Mouse (Mus musculus) heart, embryonic 11.5 days (tissue): ENCODE measurements around the gene Onecut3. TPM values are rescaled to one million over a fixed set of nuclear protein-coding genes. Genes with fewer than 3 reads are reported as not detected.

Experiments used
- ATAC-seq: fragments of 200-750 bp; cut with Nextera tagmentation; replicated peaks from 2 replicates; pipeline ENCODE4 v1.8.0; 2017; ENCODE audit warnings: moderate library complexity; ENCODE audit not compliant: insufficient number of reproducible peaks, low FRiP score, low TSS enrichment
- H3K27ac ChIP-seq: fragments of 300-500 bp; sonication (generic); 2 replicates; pipeline ENCODE4 v1.5.1; 2014; ENCODE audit warnings: mild to moderate bottlenecking, low read depth, low read length
- H3K27me3 ChIP-seq: fragments of 300-500 bp; sonication (generic); 2 replicates; pipeline ENCODE4 v1.6.1; 2014; ENCODE audit warnings: mild to moderate bottlenecking, low read length, mixed read lengths; ENCODE audit not compliant: control insufficient read depth, insufficient read depth
- H3K36me3 ChIP-seq: fragments of 300-500 bp; sonication (generic); 2 replicates; pipeline ENCODE4 v1.6.1; 2014; ENCODE audit warnings: mild to moderate bottlenecking, low read length, moderate library complexity, mixed read lengths; ENCODE audit not compliant: control insufficient read depth, insufficient read depth
- H3K4me1 ChIP-seq: fragments of 300-500 bp; sonication (generic); 2 replicates; pipeline ENCODE4 v1.6.1; 2014; ENCODE audit warnings: low read length; ENCODE audit not compliant: control insufficient read depth, insufficient read depth
- H3K4me2 ChIP-seq: fragments of 300-500 bp; sonication (generic); 2 replicates; pipeline ENCODE4 v1.6.1; 2014; ENCODE audit warnings: mild to moderate bottlenecking, moderate library complexity
- H3K4me3 ChIP-seq: fragments of 300-500 bp; sonication (generic); 2 replicates; pipeline ENCODE4 v1.5.1; 2014; ENCODE audit warnings: low read depth, low read length
- H3K9ac ChIP-seq: fragments of 300-500 bp; sonication (generic); 2 replicates; pipeline ENCODE4 v1.6.1; 2014; ENCODE audit warnings: mild to moderate bottlenecking, low read depth, low read length, moderate library complexity
- H3K9me3 ChIP-seq: fragments of 300-500 bp; sonication (generic); replicated peaks from 2 replicates; pipeline ENCODE4 v1.6.1; 2016; ENCODE audit warnings: low read length; ENCODE audit not compliant: control insufficient read depth
- WGBS: fragments of 180-500 bp; shearing (Covaris S2); extraction: QIAGEN DNeasy Blood & Tissue Kit; methylation state at CpG from one replicate; pipeline ENCODE4 v1.1.7; 2014; ENCODE audit not compliant: insufficient replicate concordance; 5-methylcytosine and 5-hydroxymethylcytosine counted together
- polyA plus RNA-seq: library from polyadenylated mRNA; unstranded; fragments of >200 nt; fragmentation: Nextera tagmentation; extraction: Ambion mirVana; gene quantifications from 2 replicates; pipeline ENCODE4 v1.2.1, GENCODE M21; 2014

The Onecut3 gene
- 0.04 TPM in 1 of 2 replicates, not detected in the other for polyA plus RNA-seq

DNA sequence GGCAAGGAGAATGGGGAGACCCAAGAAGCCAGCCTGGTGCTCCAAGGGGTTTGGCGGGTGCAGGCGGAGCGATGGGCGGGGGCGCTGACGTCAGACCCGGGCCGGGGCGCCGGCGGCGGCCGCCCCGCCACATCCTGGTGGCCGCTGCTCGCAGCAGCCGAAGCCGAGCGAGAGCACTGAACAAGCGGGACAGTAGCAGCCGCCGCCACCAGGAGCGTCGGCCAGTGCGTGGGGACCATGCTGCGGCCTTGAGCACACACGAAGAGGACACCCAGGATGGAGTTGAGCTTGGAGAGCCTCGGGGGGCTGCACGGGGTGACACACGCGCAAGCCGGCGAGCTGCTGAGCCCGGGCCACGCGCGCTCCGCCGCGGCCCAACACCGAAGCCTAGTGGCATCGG, at the start of gene Onecut3:
Onecut3 (plus strand) TSS at position 104 of the 400 bp plus-strand sequence.
- Histone ChIP-seq H3K27me3 (peaks cover 98% of the 10 kb centered on the region), H3K4me3 (peak within 1 kb of the TSS; percentile 46), H3K36me3 (no peaks in the 10 kb centered on the region), H3K4me2 (peak within 1 kb of the TSS; percentile 82), H3K9me3 (no peaks in the 10 kb centered on the region), H3K27ac (no peak within 1 kb of the TSS), H3K4me1 (peaks cover 26% of the 10 kb centered on the region), H3K9ac (peak within 1 kb of the TSS; percentile 39; the same call in 1 of the 2 replicates)
- under 1% methylated on average over 34 of the region's 42 CpGs for WGBS
- no peak; the same call in 1 of the 2 replicates for ATAC-seq

DNA sequence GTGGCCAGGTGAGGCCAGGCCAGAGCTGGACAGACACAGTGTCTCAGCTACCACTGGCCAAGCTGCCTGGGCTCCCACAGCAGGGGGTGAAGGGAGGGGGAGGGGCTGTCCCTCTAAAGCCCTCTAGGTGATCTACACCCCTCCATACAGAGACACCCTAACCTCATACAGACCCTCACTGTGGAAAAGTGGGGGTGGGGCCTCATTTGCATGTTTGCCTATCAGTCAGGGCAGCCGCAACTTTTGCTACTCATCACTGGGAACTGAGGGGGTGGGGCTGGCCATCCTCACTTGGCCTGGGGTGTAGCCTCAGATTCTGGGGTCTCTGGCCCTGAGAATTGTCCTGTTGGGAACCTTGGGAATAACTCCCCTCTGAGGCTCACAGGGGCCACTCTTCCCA, 49.6 kb upstream of the Onecut3 start:
- WGBS: 50% methylated on average over 1 of the region's 1 CpGs
- no peak for ATAC-seq
- H3K4me2 ChIP-seq: no peak overlapping the region
- no peak overlapping the region for H3K4me3 ChIP-seq
- H3K9ac ChIP-seq: no peak overlapping the region
- H3K4me1 ChIP-seq: no peaks in the 10 kb centered on the region
- no peak overlapping the region for H3K27ac ChIP-seq
- H3K27me3 ChIP-seq: peaks cover 11% of the 10 kb centered on the region
- no peaks in the 10 kb centered on the region for H3K36me3 ChIP-seq
- no peaks in the 10 kb centered on the region for H3K9me3 ChIP-seq

DNA sequence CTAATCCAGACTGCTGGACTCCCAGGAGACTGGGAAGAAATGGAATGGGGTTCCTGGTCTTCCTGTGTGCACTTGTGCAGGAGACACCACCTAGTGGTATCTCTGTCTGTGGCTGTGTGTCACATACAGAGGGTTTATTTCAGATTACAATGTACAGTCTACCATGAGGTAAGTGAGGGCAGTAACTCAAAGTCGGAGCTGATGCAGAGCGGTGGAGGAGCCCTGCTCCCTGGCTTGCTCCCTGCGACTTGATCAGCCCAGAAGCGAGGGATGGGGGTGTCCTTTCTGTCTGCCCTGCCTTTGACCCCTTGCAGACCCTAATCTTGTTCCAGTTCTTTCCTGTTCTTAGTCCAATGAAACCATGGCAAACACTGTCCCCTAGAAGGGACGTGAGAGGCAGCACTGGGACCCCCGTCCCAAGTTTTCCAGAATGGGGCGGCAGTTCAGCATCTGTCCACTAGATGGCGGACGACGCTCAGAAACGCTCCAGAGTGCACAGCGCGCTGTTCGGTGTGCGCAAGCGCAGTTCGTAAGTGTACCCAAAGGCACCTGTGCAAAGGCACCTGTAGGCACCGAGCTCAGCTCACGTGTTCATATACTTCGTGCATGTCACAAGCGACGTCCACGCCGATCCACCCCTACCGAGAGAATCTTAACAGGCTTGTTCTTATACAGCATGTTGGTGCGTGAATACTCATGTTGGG, 48.6 kb upstream of the Onecut3 start:
- no peaks in the 10 kb centered on the region for H3K36me3 ChIP-seq
- H3K4me3 ChIP-seq: no peak overlapping the region
- H3K9me3 ChIP-seq: no peaks in the 10 kb centered on the region
- no peak overlapping the region for H3K9ac ChIP-seq
- H3K4me1 ChIP-seq: peaks cover 3% of the 10 kb centered on the region; the same call in 1 of the 2 replicates
- ATAC-seq: 0 out of 2 replicates have a peak, but pooled peaks have one; percentile 11
- no peak overlapping the region for H3K27ac ChIP-seq
- 7% methylated on average over 26 of the region's 26 CpGs for WGBS
- H3K4me2 ChIP-seq: peak overlapping the region; percentile 48
- H3K27me3 ChIP-seq: peaks cover 17% of the 10 kb centered on the region

DNA sequence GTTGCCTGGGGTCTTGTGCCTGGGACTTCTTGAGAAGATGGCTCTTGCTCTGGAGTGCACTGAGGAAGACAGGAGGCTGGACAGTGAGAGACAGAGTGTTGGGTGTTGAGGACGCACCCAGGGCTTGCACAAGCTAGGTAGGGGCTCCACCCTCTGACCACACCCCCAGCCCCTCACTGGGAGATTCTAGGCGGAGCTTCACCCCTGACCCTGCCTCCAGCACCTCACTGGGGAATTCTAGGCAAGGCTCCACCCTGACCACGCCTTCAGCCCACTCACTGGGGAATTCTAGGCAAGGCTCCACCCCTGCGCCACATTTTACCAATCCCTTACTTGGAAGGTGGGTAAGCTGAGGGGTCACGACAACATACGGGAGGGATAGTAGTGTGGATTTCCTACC, 44.0 kb upstream of the Onecut3 start:
- peak overlapping the region; percentile 33 for H3K4me2 ChIP-seq
- peak; percentile 73 for ATAC-seq

DNA sequence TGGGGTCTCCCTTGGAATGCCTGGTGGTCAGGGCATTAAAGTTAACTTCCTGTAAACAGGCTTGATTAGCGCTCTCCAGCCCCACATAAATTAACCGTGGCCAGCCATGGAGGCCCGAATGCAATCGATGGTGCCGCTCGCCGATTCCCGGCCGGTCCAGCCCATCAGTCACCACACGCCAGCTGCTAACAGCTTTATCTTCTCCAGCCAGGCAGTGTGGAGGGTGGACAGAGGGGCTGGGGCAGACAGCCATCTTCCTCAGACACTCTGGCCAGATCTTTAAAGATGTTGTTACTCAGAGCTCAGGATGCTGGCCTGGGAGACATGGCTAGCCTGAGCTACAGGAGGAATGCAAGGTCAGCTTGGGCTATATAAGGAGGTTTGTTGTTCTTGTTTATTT, 41.0 kb upstream of the Onecut3 start:
- Histone ChIP-seq H3K27ac (peak overlapping the region; percentile 74), H3K36me3 (no peaks in the 10 kb centered on the region), H3K9ac (peak overlapping the region; percentile 52; the same call in 1 of the 2 replicates), H3K27me3 (peaks cover 16% of the 10 kb centered on the region), H3K4me1 (peaks cover 5% of the 10 kb centered on the region), H3K4me3 (no peak overlapping the region), H3K4me2 (peak overlapping the region; percentile 50), H3K9me3 (no peaks in the 10 kb centered on the region)
- peak; percentile 57 for ATAC-seq
- 23% methylated on average over 10 of the region's 10 CpGs for WGBS

More for the DNA sequence above, 44.0 kb upstream of the Onecut3 start:
- Histone ChIP-seq H3K4me1 (peaks cover 5% of the 10 kb centered on the region), H3K27me3 (peaks cover 21% of the 10 kb centered on the region), H3K9me3 (no peaks in the 10 kb centered on the region), H3K27ac (no peak overlapping the region), H3K9ac (no peak overlapping the region), H3K36me3 (no peaks in the 10 kb centered on the region), H3K4me3 (peak overlapping the region; percentile 23; the same call in 1 of the 2 replicates)
- 10% methylated on average over 6 of the region's 6 CpGs for WGBS

DNA sequence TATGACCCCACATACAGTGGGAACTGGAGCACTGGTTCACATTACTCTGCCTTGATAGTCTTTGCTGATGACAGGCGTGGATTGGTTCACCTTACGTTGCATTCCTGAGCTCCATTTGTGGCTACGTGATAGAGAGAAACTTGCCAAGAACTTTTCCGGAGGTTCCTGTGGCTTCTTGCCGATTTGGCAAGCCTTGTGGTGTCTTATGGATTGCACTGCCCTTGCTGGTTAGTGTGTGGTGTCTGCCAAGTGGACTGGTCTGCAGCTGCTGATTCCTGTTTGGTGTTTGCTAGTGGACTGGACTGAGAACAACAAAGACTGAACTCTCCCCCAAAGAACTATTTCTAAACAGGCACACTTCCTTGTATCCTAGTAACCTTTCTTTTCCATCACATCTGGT, 39.9 kb upstream of the Onecut3 start:
- WGBS: 74% methylated on average over 5 of the region's 5 CpGs
- H3K4me2 ChIP-seq: peak overlapping the region; percentile 50; the same call in 1 of the 2 replicates
- H3K4me3 ChIP-seq: no peak overlapping the region
- no peak for ATAC-seq
- H3K4me1 ChIP-seq: peaks cover 5% of the 10 kb centered on the region
- H3K27ac ChIP-seq: no peak overlapping the region
- H3K9ac ChIP-seq: no peak overlapping the region
- H3K27me3 ChIP-seq: peaks cover 15% of the 10 kb centered on the region
- H3K36me3 ChIP-seq: no peaks in the 10 kb centered on the region
- H3K9me3 ChIP-seq: no peaks in the 10 kb centered on the region

DNA sequence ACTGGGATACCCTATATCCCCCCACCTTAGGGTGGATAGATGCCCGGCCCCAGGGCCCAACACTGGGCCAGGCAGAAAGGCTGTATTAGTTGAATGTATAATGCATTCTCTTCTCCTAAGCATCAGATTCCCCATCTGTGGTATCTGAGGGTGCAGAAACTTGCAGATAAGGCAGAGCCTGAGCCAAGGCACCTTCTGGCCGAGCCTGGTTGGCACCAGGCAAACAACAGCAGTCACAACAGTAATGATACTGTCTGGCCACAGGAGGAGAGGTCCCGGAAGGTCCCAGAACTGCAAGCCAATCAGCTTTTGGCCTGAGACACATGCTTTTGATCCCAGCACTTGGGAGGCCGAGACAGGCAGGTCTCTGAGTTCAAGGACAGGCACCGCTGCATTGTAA, 38.9 kb upstream of the Onecut3 start:
- Histone ChIP-seq H3K36me3 (no peaks in the 10 kb centered on the region), H3K9me3 (no peaks in the 10 kb centered on the region), H3K9ac (no peak overlapping the region), H3K27me3 (peaks cover 13% of the 10 kb centered on the region), H3K4me1 (peaks cover 2% of the 10 kb centered on the region), H3K4me2 (no peak overlapping the region), H3K4me3 (no peak overlapping the region), H3K27ac (no peak overlapping the region)
- no peak for ATAC-seq
- 81% methylated on average over 5 of the region's 5 CpGs for WGBS

DNA sequence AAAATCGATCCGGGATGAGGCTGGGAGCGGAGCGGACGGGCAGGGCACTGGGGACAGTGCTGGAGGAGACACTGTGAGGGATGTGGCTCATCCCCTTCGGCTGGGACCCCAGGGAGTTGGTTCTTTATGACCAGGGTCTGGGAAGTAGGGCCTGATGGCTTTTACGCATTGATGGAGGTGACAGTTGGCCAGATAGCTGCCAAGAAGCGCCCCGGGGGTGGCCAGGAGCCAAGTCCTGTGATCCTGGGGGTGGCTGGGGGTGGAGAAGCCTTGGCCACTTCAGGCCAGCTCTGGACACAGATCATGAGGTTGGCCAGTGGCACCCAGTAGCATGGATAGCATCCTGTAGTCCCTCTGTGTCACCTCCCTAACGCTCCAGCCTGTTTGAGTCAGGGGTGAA, 35.4 kb upstream of the Onecut3 start:
- Histone ChIP-seq H3K27ac (no peak overlapping the region), H3K9me3 (no peaks in the 10 kb centered on the region), H3K4me1 (no peaks in the 10 kb centered on the region), H3K27me3 (0 out of 2 replicates have a peak, but pooled peaks cover 3% of the 10 kb centered on the region), H3K4me3 (no peak overlapping the region), H3K4me2 (no peak overlapping the region), H3K9ac (no peak overlapping the region), H3K36me3 (no peaks in the 10 kb centered on the region)
- 77% methylated on average over 10 of the region's 10 CpGs for WGBS
- ATAC-seq: no peak

DNA sequence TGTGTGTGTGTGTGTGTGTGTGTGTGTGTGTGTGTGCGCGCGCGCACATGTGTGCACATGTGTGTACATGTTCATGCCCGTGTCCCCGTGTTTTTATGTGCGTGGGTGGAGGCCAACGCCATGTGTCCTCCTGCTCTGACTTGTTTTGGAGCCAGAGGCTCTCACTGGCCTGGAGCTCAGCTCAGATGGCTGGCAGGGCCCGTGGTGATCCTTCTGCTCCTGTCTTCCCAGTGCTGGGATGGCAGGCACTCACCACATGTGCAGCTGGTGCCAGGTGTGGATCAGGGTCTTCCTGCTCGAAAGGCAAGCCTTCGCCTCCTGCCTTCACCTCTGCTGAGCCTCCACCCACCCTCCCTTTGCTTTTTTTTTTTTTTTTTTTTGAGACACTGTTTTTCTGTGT, 35.0 kb upstream of the Onecut3 start:
- ATAC-seq: no peak
- no peaks in the 10 kb centered on the region for H3K36me3 ChIP-seq
- 0 out of 2 replicates have a peak, but pooled peaks cover 3% of the 10 kb centered on the region for H3K27me3 ChIP-seq
- no peak overlapping the region for H3K4me2 ChIP-seq
- H3K27ac ChIP-seq: no peak overlapping the region
- H3K4me1 ChIP-seq: no peaks in the 10 kb centered on the region
- no peak overlapping the region for H3K4me3 ChIP-seq
- no peak overlapping the region for H3K9ac ChIP-seq
- no peaks in the 10 kb centered on the region for H3K9me3 ChIP-seq
- WGBS: 87% methylated on average over 11 of the region's 11 CpGs
